Mouse (Mus musculus): ENCODE results near the gene Katnal1. TPM values are rescaled to one million over a fixed set of nuclear protein-coding genes. Genes with fewer than 3 reads are reported as not detected.

Katnal1 gene
- total RNA-seq, 2 experiments from 2014 or later, result 62.3 to 66.3 TPM

DNA sequence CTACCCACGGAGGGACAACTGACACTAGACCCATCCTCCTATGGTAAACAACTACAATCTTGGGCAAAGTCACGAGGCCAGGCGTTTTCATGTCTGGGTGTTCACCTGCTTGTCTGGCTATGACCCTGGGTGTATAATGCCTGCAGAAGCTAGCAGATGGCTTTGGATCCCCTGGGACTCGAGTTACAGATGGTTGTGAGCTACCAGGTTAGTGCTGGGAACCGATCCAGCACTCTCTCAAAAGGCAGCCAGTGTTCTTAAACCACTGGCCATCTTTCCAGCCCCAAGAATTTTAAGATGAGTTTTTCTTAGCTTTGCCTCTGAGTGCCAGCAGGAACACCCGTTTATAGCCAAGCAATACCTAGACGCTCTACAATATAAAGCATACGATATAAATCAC lies 45.4 kb downstream of the Katnal1 start:
- no peak for DNase-seq (ENCODE audit: low spot score in 2 of 2)
- no peak for TF ChIP-seq CTCF (conservative IDR thresholded peaks at IDR 0.05)
- H3K27ac ChIP-seq, result no peak overlapping the region

GRCm38 (mm10) chr5:148879218-148879617 lies 49.9 kb downstream of the Katnal1 start:
- Histone ChIP-seq H3K4me3 (no peak overlapping the region), H3K27ac (no peak overlapping the region)
- peak; percentile 69 for TF ChIP-seq CTCF (conservative IDR thresholded peaks at IDR 0.05)
- DNase-seq (ENCODE audit: low spot score in 2 of 2), result no peak

More for the DNA sequence above, 45.4 kb downstream of the Katnal1 start:
- no peak overlapping the region for H3K4me3 ChIP-seq

GRCm38 (mm10) chr5:148873116-148873515 lies 56.0 kb downstream of the Katnal1 start:
- DNase-seq (ENCODE audit: low spot score in 2 of 2), result no peak
- TF ChIP-seq CTCF (conservative IDR thresholded peaks at IDR 0.05), result no peak
- Histone ChIP-seq H3K27ac (no peak overlapping the region), H3K4me3 (no peak overlapping the region)

GRCm38 (mm10) chr5:148869583-148869982 lies 59.5 kb downstream of the Katnal1 start:
- no peak overlapping the region for H3K4me3 ChIP-seq
- TF ChIP-seq CTCF (conservative IDR thresholded peaks at IDR 0.05), result no peak
- no peak for DNase-seq (ENCODE audit: low spot score in 2 of 2)
- no peak overlapping the region for H3K27ac ChIP-seq

- TF ChIP-seq CTCF (conservative IDR thresholded peaks at IDR 0.05), result no peak
- no peak overlapping the region for H3K27ac ChIP-seq
- H3K4me3 ChIP-seq, result no peak overlapping the region
- DNase-seq (ENCODE audit: low spot score in 2 of 2), result no peak
Observed at GRCm38 (mm10) chr5:148867766-148868165, 61.4 kb downstream of the Katnal1 start.

GRCm38 (mm10) chr5:148867171-148867570 lies 61.9 kb downstream of the Katnal1 start:
- no peak overlapping the region for H3K4me3 ChIP-seq
- DNase-seq (ENCODE audit: low spot score in 2 of 2), result no peak
- H3K27ac ChIP-seq, result no peak overlapping the region
- no peak for TF ChIP-seq CTCF (conservative IDR thresholded peaks at IDR 0.05)

DNA sequence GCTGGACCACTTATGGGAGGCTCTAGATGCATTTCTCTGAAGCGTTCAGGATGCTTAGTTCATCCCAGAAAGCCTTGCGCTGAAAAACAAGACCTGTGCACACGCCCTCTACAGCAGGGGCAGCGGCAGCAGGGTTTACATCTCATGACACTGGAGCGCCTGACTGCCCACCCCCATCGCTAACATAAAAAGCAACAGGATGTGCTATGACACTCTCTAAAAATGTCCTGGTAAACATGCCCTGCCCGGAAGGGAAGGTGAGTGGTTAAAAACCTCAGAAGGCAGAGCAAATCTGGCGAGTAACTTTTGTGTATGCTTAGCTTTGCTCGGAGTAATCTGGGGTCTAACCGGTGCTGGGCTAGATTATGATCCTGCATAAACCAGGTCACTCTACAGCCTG lies 62.5 kb downstream of the Katnal1 start:
- no peak for TF ChIP-seq CTCF (conservative IDR thresholded peaks at IDR 0.05)
- Histone ChIP-seq H3K27ac (no peak overlapping the region), H3K4me3 (no peak overlapping the region)
- DNase-seq (ENCODE audit: low spot score in 2 of 2), result no peak

DNA sequence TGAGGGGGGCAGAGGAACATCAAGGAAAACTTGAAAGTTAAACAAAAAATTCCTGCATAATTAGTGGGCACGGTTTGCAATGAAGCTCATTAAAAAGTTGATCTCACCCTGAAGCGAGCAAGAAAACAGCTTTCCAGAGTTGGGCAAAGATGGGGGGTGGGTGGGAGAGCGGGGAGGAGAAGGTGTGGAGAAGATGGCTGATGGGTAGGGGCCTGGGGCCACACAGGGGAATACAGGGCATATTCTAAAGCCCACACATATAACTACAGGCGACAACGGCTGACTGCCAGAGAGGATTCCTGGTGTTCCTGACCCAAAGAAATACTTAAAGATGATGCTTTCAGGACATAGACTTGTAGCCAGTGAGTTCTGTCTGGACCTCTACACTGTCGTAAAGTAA lies 65.7 kb downstream of the Katnal1 start:
- no peak overlapping the region for H3K27ac ChIP-seq
- no peak for DNase-seq (ENCODE audit: low spot score in 2 of 2)

DNA sequence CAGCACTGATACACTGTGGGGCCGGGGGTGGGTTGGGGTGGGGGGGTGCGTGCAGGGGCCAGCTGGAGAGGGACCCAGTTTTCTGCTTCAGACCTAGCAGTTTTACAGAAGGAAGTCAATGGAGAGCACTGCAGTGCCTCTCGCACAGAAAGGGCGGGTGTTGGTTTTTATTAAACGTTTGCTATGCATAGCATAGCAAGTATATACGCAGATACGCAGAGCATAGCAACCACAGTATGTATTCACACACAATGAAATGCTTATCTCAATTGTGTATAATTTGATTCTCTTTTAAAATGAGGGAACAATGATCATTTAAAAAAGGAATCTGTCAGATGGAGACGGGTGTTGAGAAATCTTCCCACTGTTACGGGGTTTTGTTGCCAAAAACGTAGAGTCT lies 66.3 kb downstream of the Katnal1 start:
- Histone ChIP-seq H3K4me3 (no peak overlapping the region), H3K27ac (0 out of 2 replicates have a peak overlapping the region, but pooled peaks have one; percentile 32)
- TF ChIP-seq CTCF (conservative IDR thresholded peaks at IDR 0.05), result no peak
- DNase-seq (ENCODE audit: low spot score in 2 of 2), result no peak

More for the DNA sequence above, 65.7 kb downstream of the Katnal1 start:
- no peak overlapping the region for H3K4me3 ChIP-seq
- no peak for TF ChIP-seq CTCF (conservative IDR thresholded peaks at IDR 0.05)

GRCm38 (mm10) chr5:148862136-148862535 lies 67.0 kb downstream of the Katnal1 start:
- H3K27ac ChIP-seq, result peak overlapping the region; percentile 32; the same call in 1 of the 2 replicates
- DNase-seq (ENCODE audit: low spot score in 2 of 2), result peak in 1 of 2 experiments; percentile 24
- TF ChIP-seq CTCF (conservative IDR thresholded peaks at IDR 0.05), result no peak
- H3K4me3 ChIP-seq, result no peak overlapping the region

DNA sequence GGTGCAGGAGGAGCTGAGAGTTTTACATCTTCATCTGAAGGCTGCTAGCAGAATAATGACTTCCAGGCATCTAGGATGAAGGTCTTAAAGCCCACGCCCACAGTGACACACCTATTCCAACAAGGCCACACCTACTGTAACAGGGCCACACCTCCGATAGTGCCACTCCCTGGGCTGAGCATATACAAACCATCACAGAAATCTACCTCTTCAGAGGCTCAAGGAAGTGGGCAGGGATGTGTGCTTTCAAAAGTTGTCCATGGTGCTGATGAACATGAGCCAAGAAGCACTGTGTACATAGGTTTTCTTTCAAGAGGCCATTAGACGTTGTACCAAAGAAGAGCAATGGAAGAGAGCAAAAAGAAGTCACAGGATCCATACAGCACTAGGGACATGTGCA lies 71.6 kb downstream of the Katnal1 start:
- H3K27ac ChIP-seq, result no peak overlapping the region
- no peak for DNase-seq (ENCODE audit: low spot score in 2 of 2)
- TF ChIP-seq CTCF (conservative IDR thresholded peaks at IDR 0.05), result no peak
- no peak overlapping the region for H3K4me3 ChIP-seq

- Histone ChIP-seq H3K4me3 (no peak overlapping the region), H3K27ac (no peak overlapping the region)
- DNase-seq (ENCODE audit: low spot score in 2 of 2), result no peak
- no peak for TF ChIP-seq CTCF (conservative IDR thresholded peaks at IDR 0.05)
Observed at GRCm38 (mm10) chr5:148855047-148855446, 74.1 kb downstream of the Katnal1 start.

DNA sequence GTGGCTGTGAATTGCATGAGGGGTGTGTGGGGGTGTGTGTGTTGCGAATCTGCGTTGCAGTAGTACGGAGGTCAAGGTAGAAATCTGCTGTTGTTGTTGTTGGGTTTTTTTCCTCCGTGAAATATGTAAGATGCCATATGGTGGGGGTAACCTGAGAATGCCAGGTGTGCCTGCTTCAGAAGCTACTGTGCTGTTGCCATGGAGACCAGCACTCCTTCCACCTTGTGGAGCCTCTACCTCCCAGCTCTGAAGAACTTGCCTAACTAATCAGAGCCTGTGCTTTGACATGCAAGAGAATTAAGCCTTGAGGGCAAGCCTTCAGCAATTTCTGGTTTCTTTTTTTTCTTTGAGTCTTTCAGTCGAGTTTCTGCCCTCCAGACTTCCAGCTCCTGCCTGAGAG lies 75.0 kb downstream of the Katnal1 start:
- no peak for TF ChIP-seq CTCF (conservative IDR thresholded peaks at IDR 0.05)
- no peak for DNase-seq (ENCODE audit: low spot score in 2 of 2)
- H3K27ac ChIP-seq, result no peak overlapping the region

GRCm38 (mm10) chr5:148849516-148849915 lies 79.6 kb downstream of the Katnal1 start:
- no peak for DNase-seq (ENCODE audit: low spot score in 2 of 2)
- H3K27ac ChIP-seq, result no peak overlapping the region
- H3K4me3 ChIP-seq, result no peak overlapping the region
- no peak for TF ChIP-seq CTCF (conservative IDR thresholded peaks at IDR 0.05)

More for the DNA sequence above, 75.0 kb downstream of the Katnal1 start:
- H3K4me3 ChIP-seq, result no peak overlapping the region

- Histone ChIP-seq H3K27ac (no peak overlapping the region), H3K4me3 (no peak overlapping the region)
- no peak for DNase-seq (ENCODE audit: low spot score in 2 of 2)
- TF ChIP-seq CTCF (conservative IDR thresholded peaks at IDR 0.05), result peak; percentile 47
Observed at GRCm38 (mm10) chr5:148847032-148847431, 82.1 kb downstream of the Katnal1 start.
